45 mouse cellular contexts compared by ENCODE assay signal in the genomic region with DNA sequence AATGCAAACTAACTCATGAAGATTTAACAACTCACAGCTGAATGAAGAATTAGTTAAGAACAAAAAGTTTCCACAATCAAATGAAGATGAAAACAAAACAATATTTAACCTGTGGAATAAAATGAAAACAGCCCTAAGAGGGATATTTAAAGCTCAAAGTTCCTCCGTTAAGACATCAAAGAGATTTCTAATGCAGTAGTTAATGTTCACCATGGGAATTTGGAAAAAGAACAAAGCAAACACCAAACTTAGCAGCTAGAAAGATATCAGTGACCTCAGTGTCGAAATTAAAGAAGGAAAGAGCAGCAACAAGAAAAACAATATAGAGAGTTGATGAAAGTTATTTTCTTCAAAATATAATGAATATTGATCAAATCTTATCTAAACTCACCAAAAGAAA. TPM values are rescaled to one million over a fixed set of nuclear protein-coding genes. Genes with fewer than 3 reads are reported as not detected.
"Had no signal": no experiment of that assay in that cellular context is flagged by ENCODE, and none has a peak within 500 bp of the region (broad histone marks: within the 10 kb centered on the region; RNA-seq: fewer than 3 reads in every experiment).

No protein-coding gene starts in this region.

- H3K9me3 ChIP-seq: limb, embryonic 10.5 days; limb, embryonic 15.5 days; liver, embryonic 13.5 days; liver, embryonic 15.5 days; lung, embryonic 15.5 days had no signal

- H3K4me3 ChIP-seq: left cerebral cortex, adult 2 months; limb, embryonic 10.5 days; limb, embryonic 12.5 days; limb, embryonic 13.5 days; limb, embryonic 15.5 days; liver, embryonic 13.5 days; liver, embryonic 15.5 days; lung, embryonic 15.5 days; megakaryocyte, embryonic 14.5 days; midbrain, embryonic 10.5 days; midbrain, embryonic 12.5 days; midbrain, embryonic 13.5 days; midbrain, embryonic 15.5 days; myocyte; neural tube, embryonic 12.5 days had no signal

- H3K27me3 ChIP-seq: limb, embryonic 12.5 days; limb, embryonic 13.5 days; limb, embryonic 15.5 days; liver, embryonic 13.5 days; liver, embryonic 15.5 days; lung, embryonic 15.5 days; megakaryocyte, embryonic 14.5 days; midbrain, embryonic 12.5 days; midbrain, embryonic 13.5 days; midbrain, embryonic 15.5 days; neural tube, embryonic 12.5 days had no signal

- H3K9ac ChIP-seq: limb, embryonic 12.5 days; limb, embryonic 13.5 days; limb, embryonic 15.5 days; liver, embryonic 13.5 days; liver, embryonic 14.5 days; liver, embryonic 15.5 days; lung, embryonic 14.5 days; lung, embryonic 15.5 days; midbrain, embryonic 12.5 days; midbrain, embryonic 13.5 days; midbrain, embryonic 15.5 days; neural tube, embryonic 12.5 days had no signal

- H3K27ac ChIP-seq: left cerebral cortex, adult 2 months; limb, embryonic 10.5 days; limb, embryonic 12.5 days; limb, embryonic 13.5 days; limb, embryonic 15.5 days; liver, embryonic 13.5 days; liver, embryonic 14.5 days; liver, embryonic 15.5 days; lung, embryonic 15.5 days; macrophage; midbrain, embryonic 10.5 days; midbrain, embryonic 12.5 days; midbrain, embryonic 13.5 days; midbrain, embryonic 15.5 days; neural tube, embryonic 12.5 days had no signal

- H3K36me3 ChIP-seq: limb, embryonic 10.5 days; limb, embryonic 12.5 days; limb, embryonic 13.5 days; limb, embryonic 15.5 days; liver, embryonic 13.5 days; liver, embryonic 15.5 days; lung, embryonic 15.5 days; midbrain, embryonic 10.5 days; midbrain, embryonic 12.5 days; midbrain, embryonic 13.5 days; midbrain, embryonic 15.5 days; neural tube, embryonic 12.5 days had no signal

- DNase-seq: left cerebral cortex, postnatal 4 days; liver, embryonic 13.5 days; lung, adult 18-20 months; lung, adult 2 months; lung, embryonic 14.5 days; lung, postnatal 10 days; lung, postnatal 14 days; lung, postnatal 36 days; lung, postnatal 4 days; midbrain, embryonic 14.5 days had no signal

- H3K4me1 ChIP-seq: limb, embryonic 10.5 days; limb, embryonic 12.5 days; limb, embryonic 13.5 days; limb, embryonic 15.5 days; liver, embryonic 13.5 days; liver, embryonic 15.5 days; lung, embryonic 15.5 days; megakaryocyte, embryonic 14.5 days; midbrain, embryonic 10.5 days; midbrain, embryonic 12.5 days; midbrain, embryonic 13.5 days; midbrain, embryonic 15.5 days; neural tube, embryonic 12.5 days had no signal

- ATAC-seq: lung, postnatal 0 days; midbrain, embryonic 13.5 days; midbrain, embryonic 15.5 days; midbrain, embryonic 16.5 days had no signal

- H3K4me2 ChIP-seq: limb, embryonic 12.5 days; limb, embryonic 13.5 days; limb, embryonic 15.5 days; liver, embryonic 11.5 days; liver, embryonic 13.5 days; liver, embryonic 15.5 days; lung, embryonic 14.5 days; lung, embryonic 15.5 days; midbrain, embryonic 11.5 days; midbrain, embryonic 12.5 days; midbrain, embryonic 13.5 days; midbrain, embryonic 15.5 days; neural tube, embryonic 12.5 days had no signal

RNA-seq across cellular contexts. Expression of gene Sult2a6, which starts 51.3 kb away (rescaled TPM):
- total RNA-seq: left cerebral cortex, adult 18-20 months; left cerebral cortex, adult 2 months; left cerebral cortex, adult 8-10 months; left cerebral cortex, postnatal 10 days; left cerebral cortex, postnatal 14 days; left cerebral cortex, postnatal 25 days; left cerebral cortex, postnatal 36 days; left cerebral cortex, postnatal 4 days; megakaryocyte progenitor cell, adult 5-6 weeks; megakaryocyte, adult 5-6 weeks; megakaryocyte-erythroid progenitor cell, adult 5-6 weeks; midbrain, postnatal 0 days; monocyte, adult 5-6 weeks had no signal
- polyA plus RNA-seq: limb, embryonic 10.5 days; limb, embryonic 11.5 days; limb, embryonic 12.5 days; limb, embryonic 13.5 days; limb, embryonic 14.5 days; limb, embryonic 15.5 days; liver, embryonic 11.5 days; liver, embryonic 13.5 days; liver, embryonic 14.5 days; lung, adult 2 months; lung, embryonic 14.5 days; lung, embryonic 15.5 days; lung, embryonic 16.5 days; lung, postnatal 0 days; macrophage; midbrain, embryonic 10.5 days; midbrain, embryonic 11.5 days; midbrain, embryonic 12.5 days; midbrain, embryonic 13.5 days; midbrain, embryonic 14.5 days; midbrain, embryonic 15.5 days; midbrain, embryonic 16.5 days; midbrain, postnatal 0 days; myocyte; neural tube, embryonic 11.5 days; neural tube, embryonic 12.5 days had no signal
